Mouse (Mus musculus) G1E (cell line): ENCODE data around the gene Timm8b.

ENCODE experiments used
- CTCF ChIP-seq: IDR thresholded peaks from 2 replicates; pipeline ENCODE4 v1.5.1; 2012; ENCODE audit warnings: low read depth, low read length, inconsistent platforms, mixed read lengths
- GATA1 ChIP-seq: IDR thresholded peaks from 2 replicates; pipeline ENCODE4 v1.6.1; 2012; ENCODE audit warnings: borderline replicate concordance, low read length, inconsistent platforms, mixed read lengths
- GATA2 ChIP-seq: IDR thresholded peaks from 2 replicates; pipeline ENCODE4 v1.6.1; 2012; ENCODE audit warnings: low read depth, low read length, inconsistent platforms, borderline replicate concordance
- POLR2AphosphoS5 ChIP-seq: IDR thresholded peaks from 2 replicates; pipeline ENCODE4 v1.6.1; 2012; ENCODE audit warnings: low read depth, low read length, inconsistent platforms; ENCODE audit not compliant: insufficient replicate concordance
- TAL1 ChIP-seq: conservative IDR thresholded peaks from 2 replicates; pipeline ENCODE4 v1.6.1; 2012; ENCODE audit warnings: low read depth, low read length, inconsistent platforms, mixed read lengths

- TF ChIP-seq GATA1: no peak
- TF ChIP-seq CTCF: no peak
- TF ChIP-seq TAL1: no peak
- no peak for TF ChIP-seq POLR2AphosphoS5
- TF ChIP-seq GATA2: no peak
Measured at GRCm38 (mm10) chr9:50580370-50580769, 23.3 kb upstream of the Timm8b start.
